Mouse (Mus musculus) kidney, adult 18-20 months (tissue): ENCODE measurements around the gene Vmn1r64.
"Not testable (repeated sequence)": the region's sequence is repeated elsewhere in the genome, so short reads cannot be mapped to it uniquely, and the experiment has no call there.

Experiments used
- DNase-seq: peaks from one replicate; pipeline ENCODE4 v3.0.0; 2021

Vmn1r64 gene

DNA sequence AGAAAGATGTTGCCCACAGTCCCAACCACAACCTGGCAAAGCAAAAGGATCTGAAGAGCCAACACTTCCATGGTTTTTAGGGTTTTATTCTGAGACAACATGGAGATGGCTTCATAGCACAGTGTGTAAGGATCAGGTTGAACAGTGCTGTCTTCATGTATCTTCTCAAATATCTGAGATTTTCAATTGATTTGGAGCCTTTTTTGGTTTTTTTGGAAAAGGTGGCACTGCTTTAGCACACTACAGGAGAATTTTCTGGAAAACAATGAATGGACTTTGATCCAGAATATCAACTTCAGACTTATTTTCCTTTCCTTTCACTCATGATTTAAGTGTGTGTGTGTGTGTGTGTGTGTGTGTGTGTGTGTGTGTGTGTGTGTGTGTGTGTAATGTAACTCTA is at the start of gene Vmn1r64:
Gene Vmn1r64 (minus strand): TSS at position 101 of the 400 bp plus-strand sequence.
- DNase-seq = no peak

DNA sequence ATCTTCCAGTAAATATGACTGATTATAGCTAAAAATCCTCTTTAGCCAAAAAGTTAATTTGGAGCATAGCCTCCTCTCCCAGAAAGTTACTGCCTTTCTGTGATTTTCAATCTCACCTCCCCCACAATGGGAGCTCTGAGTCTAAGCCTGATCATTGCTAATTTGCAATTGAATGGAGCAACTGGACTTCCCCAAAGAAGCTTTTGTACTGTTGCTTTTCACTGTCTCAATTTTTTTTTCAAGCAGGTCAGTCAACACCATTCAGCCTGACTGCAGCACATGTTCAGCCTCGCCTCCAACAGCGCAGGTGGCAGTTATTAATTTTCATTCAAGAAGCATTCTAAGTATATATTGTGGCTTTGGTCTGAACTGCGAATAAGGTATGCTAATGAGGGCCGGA is 14.9 kb upstream of the Vmn1r64 start:
- no peak for DNase-seq

DNA sequence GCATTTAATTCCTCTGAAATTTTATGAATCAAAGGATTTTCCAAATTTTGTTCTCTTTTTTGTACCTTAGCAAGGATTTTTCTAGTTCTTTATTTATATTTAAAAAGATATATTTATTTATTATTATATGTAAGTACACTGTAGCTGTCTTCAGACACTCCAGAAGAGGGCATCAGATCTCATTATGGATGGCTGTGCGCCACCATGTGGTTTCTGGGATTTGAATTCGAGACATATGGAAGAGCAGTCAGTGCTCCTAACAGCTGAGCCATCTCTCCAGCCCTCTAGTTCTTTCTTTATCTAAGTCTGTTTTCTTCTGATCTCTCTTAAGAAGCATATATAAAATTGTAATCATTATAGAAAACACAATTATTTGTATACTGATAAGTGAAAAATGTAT is 12.9 kb upstream of the Vmn1r64 start:
- DNase-seq = not testable (repeated sequence)
